Mouse (Mus musculus) WW6 (cell line): ENCODE data around the gene Nkx3-2.

Experiments used
- DNase-seq: peaks from one replicate; pipeline ENCODE4 v3.0.0-alpha.2; 2013; ENCODE audit warnings: low read depth, low spot score

Gene Nkx3-2

DNA sequence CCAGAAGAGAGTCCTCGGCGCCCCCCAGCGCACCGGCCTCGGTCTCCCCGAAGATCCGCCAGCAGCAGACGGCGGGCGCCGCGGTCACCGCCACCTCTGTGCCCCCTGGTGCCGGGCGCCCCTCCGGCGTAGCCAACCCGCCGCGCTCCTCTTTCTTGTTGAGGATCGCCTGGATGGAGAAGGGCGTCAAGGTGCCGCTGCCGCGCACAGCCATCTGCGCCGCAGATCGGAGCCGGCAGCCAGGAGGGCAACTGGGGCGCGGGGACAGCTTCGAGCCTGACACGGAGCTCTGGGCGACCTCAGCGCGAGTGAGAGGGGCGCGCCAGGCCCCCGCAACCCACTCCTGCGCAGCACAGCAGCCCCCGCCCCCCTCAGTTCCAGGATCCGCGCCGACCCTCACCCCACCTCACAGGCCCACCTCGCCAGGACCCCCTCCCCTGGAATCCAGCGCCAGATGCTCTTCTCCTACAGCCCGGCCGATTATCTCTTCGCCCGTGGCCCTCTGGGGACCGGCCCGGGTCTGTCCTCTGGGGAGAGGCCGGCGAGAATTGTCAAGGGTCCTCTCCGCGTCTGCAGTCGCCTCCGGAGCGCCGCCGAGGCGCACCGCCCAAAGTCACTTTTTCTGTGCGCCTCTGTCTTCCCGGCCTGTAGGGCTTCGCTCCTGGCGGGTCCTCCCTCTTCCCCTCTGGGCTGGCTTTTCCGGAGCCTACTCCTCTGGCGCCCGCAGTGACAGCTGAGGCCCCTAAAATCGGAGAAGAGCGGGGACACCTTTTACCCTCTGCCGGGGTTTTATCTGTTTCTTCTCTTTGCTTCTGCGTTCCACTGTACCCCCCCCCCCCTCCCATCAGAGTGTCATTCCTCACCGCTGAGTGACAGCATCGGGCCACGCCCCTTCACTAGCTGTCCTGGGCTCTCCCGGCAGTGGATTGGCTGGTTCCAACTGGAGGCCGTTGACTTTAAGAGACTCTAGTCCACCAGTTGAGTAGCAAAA, at the start of gene Nkx3-2:
Nkx3-2 (minus strand) TSS at position 771 of the 991 bp plus-strand sequence.
- no peak for DNase-seq

DNA sequence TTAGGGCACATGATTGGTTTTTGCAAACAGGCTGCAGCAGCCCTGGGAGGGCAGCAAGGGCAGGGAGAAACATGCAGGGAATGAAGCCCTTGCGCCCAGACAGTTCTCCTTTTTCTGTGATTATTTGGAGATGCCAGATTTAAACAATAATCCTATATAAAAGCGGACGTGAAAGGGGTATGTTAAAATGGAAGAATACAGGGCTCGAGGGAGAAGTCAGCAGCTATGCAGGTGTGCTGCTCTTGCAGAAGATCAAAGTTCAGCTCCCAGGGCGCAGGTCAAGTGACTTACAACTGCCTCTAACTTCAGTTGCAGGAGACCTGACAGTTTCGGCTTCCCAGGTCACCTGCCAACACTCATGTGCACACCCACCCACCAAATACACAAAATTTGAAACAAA, 48.2 kb upstream of the Nkx3-2 start:
- no peak for DNase-seq

GRCm38 (mm10) chr5:41811279-41811678, 47.0 kb upstream of the Nkx3-2 start:
- no peak for DNase-seq

GRCm38 (mm10) chr5:41807383-41807782, 43.1 kb upstream of the Nkx3-2 start:
- no peak for DNase-seq

DNA sequence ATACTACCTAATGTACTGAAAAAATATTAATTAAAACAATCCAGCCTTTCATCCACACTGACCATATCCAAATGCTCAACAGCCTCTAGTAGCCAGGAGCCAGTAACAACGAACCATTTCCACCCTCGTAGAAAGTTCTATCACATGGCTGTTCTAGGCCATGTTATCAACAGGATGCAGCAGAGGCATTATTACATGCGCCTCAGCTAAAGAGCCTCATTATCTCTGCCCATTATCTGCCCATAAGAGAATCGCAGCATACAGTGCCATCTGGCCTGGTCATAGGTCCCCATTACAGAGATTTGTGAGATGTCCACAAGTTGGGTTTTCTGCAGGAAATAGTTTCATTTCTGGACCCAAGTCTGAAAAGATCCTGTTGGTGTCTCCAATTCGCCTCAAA, 41.9 kb upstream of the Nkx3-2 start:
- no peak for DNase-seq

GRCm38 (mm10) chr5:41805085-41805484, 40.8 kb upstream of the Nkx3-2 start:
- no peak for DNase-seq

- no peak for DNase-seq
Measured at GRCm38 (mm10) chr5:41804643-41805042, 40.3 kb upstream of the Nkx3-2 start.

DNA sequence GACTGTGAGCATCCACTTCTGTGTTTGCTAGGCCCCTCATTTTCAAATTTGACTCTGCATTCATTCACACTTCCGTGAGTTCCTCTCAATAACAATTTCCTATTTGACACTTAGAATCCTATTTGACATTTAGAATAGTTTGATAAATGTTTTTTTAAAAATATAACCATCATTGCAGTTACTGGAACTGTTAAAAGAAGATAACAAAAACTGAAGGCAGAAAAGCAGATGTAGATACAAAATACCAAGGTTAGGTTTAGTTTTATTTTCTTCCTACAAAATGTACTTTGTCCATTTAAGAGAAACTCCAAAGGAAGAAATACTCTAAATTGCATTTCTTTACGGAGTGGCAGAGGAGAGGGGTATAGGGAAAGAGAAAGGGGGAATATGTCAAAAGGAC, 37.3 kb upstream of the Nkx3-2 start:
- DNase-seq = no peak

DNA sequence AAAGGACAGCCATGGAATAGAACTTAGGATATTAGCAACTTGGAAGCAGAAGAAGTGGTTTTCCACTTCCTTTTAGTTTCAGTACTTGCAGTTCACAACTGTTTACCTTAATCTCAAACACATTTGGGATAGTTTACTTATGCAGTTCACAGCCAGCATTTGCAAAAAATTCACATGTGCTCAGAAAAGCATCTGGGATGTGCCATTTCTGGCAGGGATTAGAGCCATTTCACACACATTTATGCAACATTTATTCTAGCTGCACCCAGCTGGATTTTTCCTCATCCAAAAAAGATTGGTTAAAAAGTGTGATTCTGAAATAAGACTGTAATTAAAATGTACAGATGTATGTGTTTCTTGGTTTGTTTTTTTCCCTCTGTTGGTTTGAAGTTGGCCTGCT, 30.1 kb upstream of the Nkx3-2 start:
- no peak for DNase-seq

DNA sequence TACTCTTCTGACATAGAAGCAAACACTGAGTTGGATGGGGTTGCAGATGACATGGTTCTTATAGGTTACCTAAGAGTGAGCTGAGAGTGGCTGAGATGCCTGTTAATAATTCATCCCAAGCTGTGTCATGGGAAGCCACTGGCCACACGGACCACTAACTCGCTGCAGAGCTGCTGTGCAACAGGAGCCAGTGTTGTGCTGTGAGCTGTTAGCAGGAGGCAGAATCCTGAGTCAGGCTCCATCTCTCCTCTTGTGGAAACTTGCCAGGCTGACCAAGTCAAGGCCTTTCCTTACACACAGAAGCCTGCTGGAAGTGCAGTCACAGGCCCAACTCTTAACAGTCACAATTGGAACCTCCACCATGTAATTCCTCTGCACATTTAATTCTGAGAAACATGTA, 26.2 kb upstream of the Nkx3-2 start:
- no peak for DNase-seq

- no peak for DNase-seq
Measured at GRCm38 (mm10) chr5:41788877-41789276, 24.6 kb upstream of the Nkx3-2 start.

DNA sequence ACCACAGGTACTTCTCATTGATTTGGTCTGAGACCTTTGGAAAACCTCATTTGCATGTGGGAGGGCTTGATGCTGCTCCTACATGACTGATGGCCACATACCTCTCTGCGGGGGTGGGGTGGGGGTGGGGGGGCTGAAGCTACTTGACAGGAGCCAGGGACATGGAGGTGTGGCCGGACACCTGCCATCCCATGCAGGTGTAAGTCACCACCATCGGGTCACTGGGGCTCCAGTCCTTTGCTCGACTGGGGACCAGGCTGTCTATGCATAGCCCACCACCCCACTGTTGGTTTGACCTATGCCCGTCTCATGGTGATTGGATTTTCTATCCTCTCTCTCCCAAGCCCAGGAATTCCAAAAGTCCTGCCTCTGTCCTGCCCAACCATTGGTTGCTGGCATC, 17.6 kb upstream of the Nkx3-2 start:
- no peak for DNase-seq

DNA sequence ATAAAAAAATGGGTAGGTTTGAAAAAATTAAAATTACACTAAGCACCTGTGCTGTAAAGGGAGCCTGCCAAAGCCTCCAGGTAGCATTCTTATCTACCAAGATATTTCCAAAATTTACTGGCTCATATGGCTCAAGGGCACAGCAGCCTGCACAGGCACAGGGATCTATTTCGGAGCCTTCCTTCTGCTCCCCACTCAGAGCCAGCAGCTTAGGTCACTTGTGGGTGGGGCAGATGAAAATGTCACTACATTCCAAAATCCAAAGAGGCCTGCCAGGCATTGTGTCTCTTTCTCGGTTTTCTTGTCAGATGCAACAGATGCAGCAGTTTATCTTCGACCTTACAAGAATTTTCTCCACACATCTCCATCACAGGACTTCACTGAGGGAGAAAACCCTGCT, 15.7 kb upstream of the Nkx3-2 start:
- DNase-seq = no peak

- DNase-seq = no peak
Measured at GRCm38 (mm10) chr5:41775728-41776127, 11.4 kb upstream of the Nkx3-2 start.

- DNase-seq = no peak
Measured at GRCm38 (mm10) chr5:41775273-41775672, 11.0 kb upstream of the Nkx3-2 start.

GRCm38 (mm10) chr5:41768382-41769040, 4.2 kb upstream of the Nkx3-2 start:
- no peak for DNase-seq

GRCm38 (mm10) chr5:41767296-41768200, 3.2 kb upstream of the Nkx3-2 start:
- no peak for DNase-seq

DNA sequence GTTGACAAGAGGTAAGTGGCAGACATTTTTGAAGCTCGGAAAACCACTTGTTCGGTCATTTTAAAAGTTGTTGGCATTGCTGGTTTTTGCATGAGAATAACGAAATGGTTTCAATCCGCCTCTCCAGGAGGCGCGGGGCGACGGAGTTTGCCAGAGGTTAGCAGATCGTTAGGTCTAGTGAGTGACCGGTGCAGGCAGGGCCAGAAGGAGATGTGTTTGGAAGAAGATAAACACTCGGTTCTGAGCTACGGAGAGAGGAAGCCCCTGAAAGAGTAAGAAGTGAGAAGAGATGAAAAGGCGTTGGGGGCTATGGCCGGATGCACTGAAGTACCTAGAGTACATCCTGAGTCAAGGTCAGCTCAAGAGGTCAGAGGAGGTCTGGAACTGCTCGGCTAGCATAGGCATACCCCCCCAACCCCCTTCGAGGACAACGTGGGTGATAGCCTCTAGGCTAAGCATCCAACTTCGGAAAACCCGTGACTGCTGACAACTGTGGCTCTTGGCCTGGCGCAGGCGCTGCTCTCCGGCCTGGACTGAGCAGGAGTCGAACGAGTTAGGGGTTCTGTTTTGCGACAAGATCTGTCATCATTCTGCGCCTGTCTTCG, 2.2 kb upstream of the Nkx3-2 start:
- DNase-seq = no peak

DNA sequence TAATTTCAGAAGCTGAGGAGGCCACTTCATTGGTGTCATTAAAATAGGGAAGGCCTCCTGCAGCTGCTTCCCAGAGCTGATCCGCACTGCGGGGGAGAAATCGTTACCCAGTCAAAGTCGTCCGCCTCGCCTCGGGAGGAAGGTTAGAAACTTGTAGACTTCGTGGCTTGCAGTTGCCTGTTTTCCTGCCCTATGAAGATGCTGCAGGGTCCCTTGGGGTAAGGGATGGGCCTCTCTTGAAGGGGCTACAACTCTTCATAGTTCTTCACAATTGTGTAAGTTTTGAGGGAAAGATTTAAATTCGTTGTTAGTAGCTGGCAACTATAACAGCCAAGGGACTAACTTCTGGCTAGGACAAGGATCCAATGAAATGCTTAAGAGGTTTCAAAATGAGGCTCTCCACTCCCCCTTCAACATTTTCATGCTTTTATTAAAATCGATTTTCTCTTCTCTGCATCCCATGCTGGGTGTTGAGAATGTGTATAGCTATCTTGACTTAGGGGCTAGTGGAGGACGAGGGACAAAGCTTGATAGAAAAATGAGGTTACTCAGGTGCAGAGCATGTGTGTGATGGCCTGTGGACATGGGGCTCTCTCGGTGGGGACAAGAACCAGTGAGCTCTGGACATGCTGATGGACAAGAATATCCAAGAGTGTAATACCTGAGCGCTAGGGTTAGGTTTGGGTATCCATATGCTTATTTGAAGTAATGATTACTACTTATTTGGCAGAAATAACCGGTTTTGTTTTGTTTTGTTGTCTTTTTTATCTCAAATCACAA, 1.5 kb upstream of the Nkx3-2 start:
- no peak for DNase-seq

GRCm38 (mm10) chr5:41762947-41763730, 1.2 kb downstream of the Nkx3-2 start:
- DNase-seq = no peak
